Mouse (Mus musculus) midbrain, embryonic 16.5 days (tissue): ENCODE measurements around the gene Kcnk10. TPM values are rescaled to one million over a fixed set of nuclear protein-coding genes. Genes with fewer than 3 reads are reported as not detected.

Experiments
- ATAC-seq: fragments of 200-750 bp; cut with Nextera tagmentation; 2 replicates; pipeline ENCODE4 v1.8.0; 2017; ENCODE audit warnings: moderate TSS enrichment
- H3K27ac ChIP-seq: fragments of 300-500 bp; sonication (generic); 2 replicates; pipeline ENCODE4 v1.5.1; 2014; ENCODE audit warnings: mild to moderate bottlenecking, low read length, mixed read lengths
- H3K27me3 ChIP-seq: fragments of 300-500 bp; sonication (generic); 2 replicates; pipeline ENCODE4 v1.6.1; 2014; ENCODE audit warnings: low read depth, low read length, mixed read lengths; ENCODE audit not compliant: control insufficient read depth, insufficient read depth
- H3K36me3 ChIP-seq: fragments of 300-500 bp; sonication (generic); 2 replicates; pipeline ENCODE4 v1.6.1; 2014; ENCODE audit warnings: mild to moderate bottlenecking, low read length, moderate library complexity, mixed read lengths; ENCODE audit not compliant: control insufficient read depth, insufficient read depth
- H3K4me1 ChIP-seq: fragments of 300-500 bp; sonication (generic); 2 replicates; pipeline ENCODE4 v1.6.1; 2014; ENCODE audit warnings: mild to moderate bottlenecking, low read length, mixed read lengths; ENCODE audit not compliant: control insufficient read depth, insufficient read depth
- H3K4me2 ChIP-seq: fragments of 300-500 bp; sonication (generic); 2 replicates; pipeline ENCODE4 v1.6.1; 2014; ENCODE audit warnings: mild to moderate bottlenecking, low read length, mixed read lengths
- H3K4me3 ChIP-seq: fragments of 300-500 bp; sonication (generic); 2 replicates; pipeline ENCODE4 v1.5.1; 2014; ENCODE audit warnings: low read depth, mild to moderate bottlenecking, low read length, moderate library complexity, mixed read lengths
- H3K9ac ChIP-seq: fragments of 300-500 bp; sonication (generic); 2 replicates; pipeline ENCODE4 v1.6.1; 2014; ENCODE audit warnings: low read depth, low read length, mixed read lengths
- H3K9me3 ChIP-seq: fragments of 300-500 bp; sonication (generic); replicated peaks from 2 replicates; pipeline ENCODE4 v1.6.1; 2014; ENCODE audit warnings: mild to moderate bottlenecking, low read length, mixed read lengths; ENCODE audit not compliant: control insufficient read depth, poor library complexity, severe bottlenecking
- WGBS: fragments of 180-500 bp; shearing (Covaris S2); extraction: QIAGEN DNeasy Blood & Tissue Kit; methylation state at CpG from one replicate; pipeline ENCODE4 v1.1.7; 2014; 5-methylcytosine and 5-hydroxymethylcytosine counted together
- polyA plus RNA-seq: library from polyadenylated mRNA; unstranded; fragments of >200 nt; fragmentation: Nextera tagmentation; extraction: Ambion mirVana; gene quantifications from 2 replicates; pipeline ENCODE4 v1.2.1, GENCODE M21; 2015

Gene Kcnk10
- polyA plus RNA-seq, 1 experiment from 2014 or later = 40.7 TPM

DNA sequence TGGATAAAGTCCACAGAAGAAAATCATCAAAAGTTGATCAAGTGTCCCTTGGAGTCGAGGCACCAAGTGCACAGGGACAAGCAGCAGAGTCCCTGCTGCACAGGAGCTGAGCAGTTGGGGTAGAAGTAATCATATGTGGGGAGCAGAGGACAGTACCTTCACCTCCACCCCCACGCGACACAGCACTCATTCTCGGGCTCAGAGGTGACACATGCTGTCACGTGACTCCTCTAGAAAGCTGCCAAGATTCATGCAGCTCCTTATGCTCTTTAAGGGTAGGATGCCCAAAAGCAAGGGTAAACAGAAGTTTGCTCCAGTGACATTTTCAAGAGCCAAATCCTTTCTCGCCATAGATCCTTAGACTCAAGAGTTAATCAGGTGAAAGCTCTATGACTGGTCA, 42.1 kb downstream of the Kcnk10 start:
- Histone ChIP-seq H3K9ac (no peak overlapping the region), H3K36me3 (peaks cover 5% of the 10 kb centered on the region; the same call in 1 of the 2 replicates), H3K4me3 (no peak overlapping the region), H3K4me2 (no peak overlapping the region), H3K27me3 (no peaks in the 10 kb centered on the region), H3K4me1 (no peaks in the 10 kb centered on the region; the same call in 1 of the 2 replicates), H3K9me3 (no peaks in the 10 kb centered on the region), H3K27ac (no peak overlapping the region)
- WGBS = 87% methylated on average over 6 of the region's 6 CpGs
- ATAC-seq = no peak

DNA sequence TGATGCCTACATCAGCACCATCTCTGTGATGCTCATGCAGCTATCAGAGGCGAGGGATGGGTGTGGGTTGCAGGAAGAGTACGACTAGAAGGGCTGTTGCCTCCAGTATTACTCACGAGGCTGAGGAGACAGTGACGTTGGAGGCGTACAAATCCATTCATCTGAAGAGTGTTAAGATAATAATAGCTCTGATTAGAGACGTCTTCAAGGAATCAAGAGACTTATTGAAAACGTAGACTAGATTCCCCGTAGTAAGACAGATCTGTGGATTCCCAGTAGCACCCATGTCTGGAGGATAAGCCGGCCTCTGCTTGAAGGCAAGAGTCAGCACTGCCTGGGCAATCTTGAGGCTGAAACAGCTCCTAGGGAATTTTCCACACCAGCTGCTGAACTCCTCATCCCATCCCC, 42.6 kb downstream of the Kcnk10 start:
- H3K36me3 ChIP-seq = peaks cover 5% of the 10 kb centered on the region; the same call in 1 of the 2 replicates
- 77% methylated on average over 9 of the region's 9 CpGs for WGBS
- no peaks in the 10 kb centered on the region; the same call in 1 of the 2 replicates for H3K4me1 ChIP-seq
- no peak overlapping the region for H3K4me3 ChIP-seq
- no peak overlapping the region for H3K4me2 ChIP-seq
- no peak for ATAC-seq
- no peak overlapping the region for H3K9ac ChIP-seq
- no peaks in the 10 kb centered on the region for H3K9me3 ChIP-seq
- H3K27me3 ChIP-seq = no peaks in the 10 kb centered on the region
- no peak overlapping the region for H3K27ac ChIP-seq

DNA sequence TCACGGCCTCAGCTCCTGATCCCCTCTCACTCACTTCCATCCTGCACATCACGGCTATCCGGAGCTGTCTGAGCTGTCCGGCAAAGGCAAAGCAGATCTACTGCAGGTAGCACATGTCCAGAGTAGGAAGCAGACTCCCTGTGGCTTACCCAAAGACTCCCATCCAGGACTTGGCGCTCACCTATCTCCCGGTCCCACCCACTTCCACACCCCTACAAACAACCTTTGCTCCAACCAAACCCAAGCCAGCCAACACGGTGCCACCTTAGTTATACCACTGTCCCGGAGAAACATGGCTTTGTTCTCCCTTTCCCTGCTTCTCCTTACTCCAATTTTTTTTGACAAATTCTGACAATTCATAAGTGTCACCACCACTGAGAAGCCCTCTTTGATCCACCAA, 49.5 kb downstream of the Kcnk10 start:
- Histone ChIP-seq H3K27ac (no peak overlapping the region), H3K4me1 (peaks cover 11% of the 10 kb centered on the region), H3K36me3 (peaks cover 2% of the 10 kb centered on the region; the same call in 1 of the 2 replicates), H3K27me3 (no peaks in the 10 kb centered on the region), H3K4me3 (no peak overlapping the region), H3K9me3 (no peaks in the 10 kb centered on the region), H3K9ac (no peak overlapping the region), H3K4me2 (no peak overlapping the region)
- WGBS = 95% methylated on average over 8 of the region's 8 CpGs
- ATAC-seq = no peak

DNA sequence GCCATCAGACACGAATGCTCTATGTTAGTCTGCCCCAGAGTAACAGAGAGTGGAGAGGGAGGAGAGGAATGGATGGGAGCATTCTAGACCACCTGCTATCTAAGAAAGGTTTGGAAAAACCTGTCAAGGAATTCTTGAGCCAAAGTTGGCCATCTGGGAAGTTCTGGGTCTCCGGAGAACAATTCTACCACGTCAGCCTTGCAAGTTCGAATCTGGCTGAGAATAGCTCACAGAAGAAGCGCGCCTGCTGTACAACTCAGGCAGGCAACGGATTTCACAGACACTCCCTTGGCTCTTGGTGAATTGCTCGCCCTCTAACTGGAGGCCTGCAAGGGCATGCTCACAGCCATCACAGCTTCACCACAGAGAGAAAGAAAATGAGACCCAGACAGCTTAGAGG, 52.7 kb downstream of the Kcnk10 start:
- Histone ChIP-seq H3K4me2 (no peak overlapping the region), H3K27ac (peak overlapping the region; percentile 49; the same call in 1 of the 2 replicates), H3K36me3 (peaks cover 2% of the 10 kb centered on the region; the same call in 1 of the 2 replicates), H3K4me1 (peaks cover 20% of the 10 kb centered on the region), H3K27me3 (no peaks in the 10 kb centered on the region), H3K4me3 (no peak overlapping the region), H3K9ac (no peak overlapping the region), H3K9me3 (no peaks in the 10 kb centered on the region)
- WGBS = 86% methylated on average over 8 of the region's 8 CpGs
- no peak for ATAC-seq

DNA sequence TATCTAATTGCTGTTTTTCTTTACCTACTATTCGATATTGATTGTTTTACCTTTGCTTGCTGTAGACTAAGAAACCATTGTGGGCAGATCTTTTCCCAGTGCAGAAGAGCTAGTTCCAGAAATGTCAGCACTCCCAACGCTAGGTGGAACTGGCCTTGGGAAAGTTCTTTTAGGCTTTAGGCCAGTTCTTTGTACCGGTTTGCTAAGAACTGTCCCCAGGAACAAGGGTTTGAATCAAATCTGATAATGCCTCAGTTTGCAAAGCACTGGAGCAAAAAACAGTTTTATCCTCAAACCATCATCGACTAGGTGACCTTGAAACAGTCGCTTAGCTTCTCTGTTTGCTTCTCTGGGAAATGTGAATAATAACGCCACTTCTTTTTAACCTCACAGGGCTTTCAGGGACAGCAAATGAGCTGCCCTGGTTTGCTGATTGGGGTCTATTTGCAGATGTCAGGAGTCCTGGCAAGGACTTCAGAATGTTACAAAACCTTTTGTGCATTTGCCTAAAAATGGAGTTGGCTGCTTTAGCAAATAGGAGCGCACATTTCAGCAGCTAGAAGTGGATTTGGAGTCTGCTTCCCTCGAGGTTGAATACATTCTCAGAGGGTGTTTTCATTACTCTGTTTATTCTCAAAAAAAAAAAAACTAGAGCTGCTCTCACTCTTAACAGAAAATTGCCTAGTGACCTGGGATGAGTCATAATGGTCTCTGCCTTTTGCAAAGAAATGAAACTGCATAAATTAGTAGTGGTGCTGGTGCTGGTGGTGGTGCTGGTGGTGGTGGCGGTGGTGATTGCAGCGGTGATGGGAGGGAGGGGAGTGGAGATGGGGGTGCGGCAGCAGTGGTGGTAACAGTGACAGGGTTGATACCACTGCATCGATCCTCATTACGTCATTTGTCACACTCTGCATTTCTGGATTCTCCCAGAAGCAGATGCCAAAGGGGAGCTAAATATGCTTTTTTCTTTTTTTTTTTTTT, 53.5 kb downstream of the Kcnk10 start:
- Histone ChIP-seq H3K9me3 (no peaks in the 10 kb centered on the region), H3K9ac (no peak overlapping the region), H3K4me2 (no peak overlapping the region), H3K27me3 (no peaks in the 10 kb centered on the region), H3K4me1 (peaks cover 26% of the 10 kb centered on the region), H3K4me3 (no peak overlapping the region), H3K27ac (peak overlapping the region; percentile 63), H3K36me3 (peaks cover 2% of the 10 kb centered on the region; the same call in 1 of the 2 replicates)
- ATAC-seq = no peak
- 60% methylated on average over 13 of the region's 13 CpGs for WGBS

DNA sequence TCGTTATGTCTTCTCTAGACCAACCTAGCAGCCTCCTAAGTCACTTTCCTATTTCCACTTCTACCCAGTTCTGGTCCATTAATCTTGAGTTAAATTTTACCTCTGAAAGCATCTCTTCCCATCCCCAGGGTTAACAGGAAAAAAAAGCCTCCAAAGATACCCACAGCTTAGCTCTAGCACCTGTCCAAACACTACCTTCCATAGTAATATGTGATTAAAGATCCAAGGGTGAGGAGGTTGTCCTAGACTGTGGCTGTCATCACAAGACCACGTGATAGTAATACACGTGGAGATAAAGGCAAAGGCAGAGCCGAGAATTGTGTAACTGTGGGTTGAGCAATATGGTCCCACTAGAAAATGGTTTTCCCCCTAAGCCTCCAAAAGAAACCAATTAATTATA, 56.8 kb downstream of the Kcnk10 start:
- Histone ChIP-seq H3K4me1 (peaks cover 26% of the 10 kb centered on the region), H3K36me3 (peaks cover 16% of the 10 kb centered on the region), H3K9me3 (no peaks in the 10 kb centered on the region), H3K27me3 (no peaks in the 10 kb centered on the region), H3K9ac (no peak overlapping the region), H3K4me2 (no peak overlapping the region), H3K4me3 (no peak overlapping the region), H3K27ac (no peak overlapping the region)
- ATAC-seq = no peak
- WGBS = 83% methylated on average over 4 of the region's 4 CpGs

DNA sequence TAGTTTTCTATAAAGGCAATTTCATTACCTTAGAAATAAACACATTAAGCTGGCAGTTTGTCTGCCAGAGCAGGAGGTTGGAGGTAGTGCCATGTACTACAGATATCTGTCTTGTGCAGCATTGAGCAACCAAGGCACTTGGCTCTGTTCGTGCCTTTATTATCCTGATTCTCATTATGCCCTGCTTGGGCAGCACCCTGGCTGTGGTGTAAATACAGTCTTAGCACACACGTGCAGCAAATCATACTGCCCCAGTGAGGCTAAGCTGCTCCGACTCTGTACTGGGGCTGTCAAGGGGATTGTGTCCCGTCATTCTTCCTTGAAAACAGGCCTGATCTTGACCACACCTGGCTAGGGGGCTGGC, 57.6 kb downstream of the Kcnk10 start:
- Histone ChIP-seq H3K27me3 (no peaks in the 10 kb centered on the region), H3K9me3 (no peaks in the 10 kb centered on the region), H3K9ac (no peak overlapping the region), H3K27ac (peak overlapping the region; percentile 39; the same call in 1 of the 2 replicates), H3K4me3 (no peak overlapping the region), H3K4me1 (peaks cover 26% of the 10 kb centered on the region), H3K4me2 (no peak overlapping the region), H3K36me3 (peaks cover 16% of the 10 kb centered on the region)
- WGBS = 28% methylated on average over 4 of the region's 4 CpGs
- no peak; the same call in 1 of the 2 replicates for ATAC-seq

DNA sequence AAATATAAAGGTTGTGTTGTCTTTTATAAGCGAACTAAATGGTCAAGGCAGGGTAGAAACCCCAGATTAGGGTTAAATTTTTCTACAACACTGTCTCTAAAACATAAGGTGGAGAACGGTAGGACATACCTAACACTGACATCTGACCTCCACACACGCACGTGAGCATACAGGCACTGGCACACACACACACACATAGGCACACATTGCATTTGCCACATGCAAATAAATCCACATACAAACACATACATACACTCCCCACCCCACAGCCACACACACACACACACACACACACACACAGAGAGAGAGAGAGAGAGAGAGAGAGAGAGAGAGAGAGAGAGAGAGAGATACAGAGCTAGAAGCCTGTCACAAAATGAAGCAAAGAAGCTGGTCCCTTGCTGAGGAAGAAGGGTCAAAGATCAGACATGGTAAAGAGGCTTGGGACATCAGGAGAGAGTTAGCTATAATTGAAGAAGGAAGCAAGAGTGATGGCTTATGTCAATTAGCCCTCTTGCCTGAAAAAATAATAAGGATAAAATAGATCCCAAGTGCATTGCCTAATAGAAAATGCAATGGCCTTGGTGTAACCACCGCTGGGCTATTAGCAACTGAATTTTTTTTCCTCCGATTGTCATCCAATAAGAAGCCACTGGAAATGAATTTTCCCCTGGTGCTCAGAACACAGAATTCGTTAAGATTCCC, 58.1 kb downstream of the Kcnk10 start:
- Histone ChIP-seq H3K9me3 (no peaks in the 10 kb centered on the region), H3K36me3 (peaks cover 16% of the 10 kb centered on the region), H3K4me2 (no peak overlapping the region), H3K4me1 (peaks cover 26% of the 10 kb centered on the region), H3K4me3 (no peak overlapping the region), H3K27ac (no peak overlapping the region; the same call in 1 of the 2 replicates), H3K27me3 (no peaks in the 10 kb centered on the region), H3K9ac (no peak overlapping the region)
- peak; percentile 7; the same call in 1 of the 2 replicates for ATAC-seq
- WGBS = 60% methylated on average over 7 of the region's 7 CpGs
